8 mouse cellular contexts compared by ENCODE assay signal in the genomic region with DNA sequence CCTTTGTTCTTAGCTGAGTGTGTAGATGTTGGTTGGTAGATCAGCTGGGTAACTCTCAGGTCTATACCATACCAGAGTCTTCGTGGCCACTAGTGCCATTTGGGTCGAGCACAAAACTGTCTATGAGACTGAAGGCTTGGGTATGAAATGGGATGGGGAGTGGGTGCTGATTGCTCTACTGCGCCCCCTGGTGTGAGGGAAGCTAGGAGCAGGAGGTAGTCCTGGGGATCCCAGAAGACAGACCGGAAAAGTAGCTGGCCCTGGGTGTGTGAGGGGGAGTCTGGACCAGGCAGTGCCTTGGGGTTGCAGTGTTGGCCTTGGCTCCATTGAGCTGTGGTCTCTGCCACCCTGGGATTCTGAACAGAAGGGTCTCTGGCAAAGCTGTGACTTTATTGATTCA. TPM values are rescaled to one million over a fixed set of nuclear protein-coding genes. Genes with fewer than 3 reads are reported as not detected.
DNase-seq lines count a peak whose midpoint lies in the region; ATAC-seq lines count a peak whose summit lies in the region.

No protein-coding gene starts in this region.

- H3K4me1 ChIP-seq in hindbrain, embryonic 16.5 days (ENCODE audit: control insufficient read depth, insufficient read depth, low read depth, low read length): peaks cover 7% of the 10 kb centered on the region

- H3K9ac ChIP-seq in hindbrain, embryonic 16.5 days (ENCODE audit: low read depth, low read length): no peak overlapping the region

- WGBS in hindbrain, embryonic 16.5 days: 62% methylated on average over 4 of the region's 4 CpGs

- no peak for ATAC-seq in frontal cortex, adult (ENCODE audit: low TSS enrichment)
- no peak for ATAC-seq in hindbrain, embryonic 16.5 days

- no peak overlapping the region for H3K27ac ChIP-seq in hindbrain, embryonic 16.5 days (ENCODE audit: low read depth, low read length)

- H3K27me3 ChIP-seq in hindbrain, embryonic 16.5 days (replicated peaks; ENCODE audit: control insufficient read depth, insufficient read depth, low read length): no peaks in the 10 kb centered on the region

- H3K36me3 ChIP-seq in hindbrain, embryonic 16.5 days (ENCODE audit: control insufficient read depth, insufficient read depth, low read length): peaks cover 30% of the 10 kb centered on the region

- DNase-seq in heart, postnatal 10 days: peak; percentile 40 to 67
- DNase-seq in heart, adult 11 months: no peak
- peak; percentile 74 to 77 for DNase-seq in B cell, adult 2 months
- DNase-seq in NIH3T3 (ENCODE audit: low read depth): peak; percentile 64
- peak; percentile 47 for DNase-seq in kidney, postnatal 14 days
- DNase-seq in retina, embryonic 14.5 days (ENCODE audit: low spot score): peak; percentile 46

- H3K9me3 ChIP-seq in hindbrain, embryonic 16.5 days (ENCODE audit: control insufficient read depth, low read length): no peaks in the 10 kb centered on the region

- no peak overlapping the region for H3K4me3 ChIP-seq in hindbrain, embryonic 16.5 days (ENCODE audit: low read length)

- intact Hi-C loops in heart, postnatal 10 days (cut with DNase I): no loop called here

- no peak overlapping the region for H3K4me2 ChIP-seq in hindbrain, embryonic 16.5 days (ENCODE audit: low read length)

RNA-seq across cellular contexts. Expression of gene Cerk, which starts 48.3 kb away (rescaled TPM):
- total RNA-seq in heart, postnatal 10 days (2021): 10 to 100 TPM; 40.4 to 45.9 TPM
- 25.3 and 27.6 TPM in 2 replicates for polyA plus RNA-seq in hindbrain, embryonic 16.5 days (2015; fragmentation: Nextera tagmentation; extraction: Ambion mirVana)
